Mouse (Mus musculus) ES-E14 (cell line): ENCODE data around the gene Spns2.

Experiments used
- CHD2 ChIP-seq: IDR thresholded peaks from 2 replicates; pipeline ENCODE4 v1.6.1; 2014; ENCODE audit warnings: mild to moderate bottlenecking, low read depth, low read length, inconsistent platforms
- ZC3H11A ChIP-seq: IDR thresholded peaks from 2 replicates; pipeline ENCODE4 v1.6.1; 2012; ENCODE audit warnings: low read depth, mild to moderate bottlenecking, inconsistent platforms, low read length, borderline replicate concordance
- ZNF384 ChIP-seq: IDR thresholded peaks from 2 replicates; pipeline ENCODE4 v1.6.1; 2012; ENCODE audit warnings: low read depth, low read length, inconsistent platforms

- TF ChIP-seq ZNF384 (no peak), ZC3H11A (peak; percentile 45; the same call in 1 of the 2 replicates), CHD2 (no peak)
These were observed 45.8 kb upstream of the Spns2 start for GRCm38 (mm10) chr11:72535519-72535918.
